Mouse (Mus musculus) cerebellum, postnatal 4 days (tissue): ENCODE results near the gene Olfr869.

Experiments used
- DNase-seq, 2 experiments: peaks; one replicate each; pipeline ENCODE4 v3.0.0; 2022; ENCODE audit warnings: low spot score in 2 of 2, mixed read lengths in 1 of 2

Olfr869 gene

DNA sequence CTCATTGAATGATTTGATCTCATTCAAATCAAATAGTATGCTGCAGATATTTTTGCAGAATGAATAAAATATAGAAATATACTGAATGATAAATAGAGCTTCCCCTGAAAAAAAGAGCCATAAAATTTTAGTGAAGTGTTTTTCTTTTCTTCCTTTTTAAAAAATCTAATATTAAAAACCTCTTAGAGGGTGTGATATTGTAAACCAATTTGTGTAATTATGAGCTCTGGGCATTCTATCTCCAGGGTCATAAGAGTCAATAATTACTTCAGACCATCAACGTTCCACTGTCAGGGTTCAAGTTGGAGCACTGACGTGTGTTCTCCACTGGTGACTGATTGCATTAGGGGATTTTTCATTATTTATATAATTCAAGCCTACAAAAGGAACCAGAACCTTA, at the start of gene Olfr869:
Gene Olfr869 (plus strand): TSS at position 301 of the 400 bp plus-strand sequence.
- no peak for DNase-seq

DNA sequence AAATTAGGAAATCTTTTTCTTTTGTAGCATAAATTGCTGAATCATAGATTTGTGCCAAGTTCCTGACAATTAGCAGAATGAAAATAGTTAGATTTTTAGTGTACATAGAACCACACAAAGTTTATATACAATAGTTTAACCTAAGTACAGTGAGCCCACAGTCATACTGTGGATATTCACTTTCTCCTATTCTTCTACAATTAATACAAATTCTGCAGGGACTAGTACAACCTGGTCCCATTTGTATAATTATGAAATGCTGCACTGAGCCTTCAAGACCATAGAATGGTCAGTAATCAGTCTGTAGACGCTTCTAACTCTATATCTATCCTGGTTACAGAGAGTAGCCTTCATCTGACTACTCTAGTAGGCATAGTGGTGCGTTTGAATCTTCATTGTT, 30.5 kb upstream of the Olfr869 start, which contains the start of gene Olfr868:
Gene Olfr868 (plus strand): TSS at position 301 of the 400 bp plus-strand sequence.
- no peak for DNase-seq

DNA sequence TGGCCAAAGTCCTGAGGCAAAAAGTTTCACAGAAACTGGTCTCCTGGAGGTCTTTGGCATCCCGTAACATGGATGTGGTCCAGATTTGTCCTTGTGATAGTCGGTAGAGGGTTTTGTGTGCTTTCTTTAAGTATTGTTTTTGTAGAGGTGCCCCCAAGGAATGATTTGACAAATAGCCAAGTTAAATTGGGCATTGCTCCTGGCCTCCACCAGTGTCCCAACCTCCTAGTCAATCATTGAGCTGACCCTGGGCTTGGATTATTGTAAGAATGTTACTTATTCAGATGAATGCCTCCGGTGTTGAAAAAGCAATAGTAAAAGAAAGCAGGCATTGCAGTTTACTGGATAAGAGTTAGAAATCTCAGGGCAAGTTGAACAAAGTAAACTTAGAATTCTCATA, 20.9 kb downstream of the Olfr869 start:
- no peak for DNase-seq

DNA sequence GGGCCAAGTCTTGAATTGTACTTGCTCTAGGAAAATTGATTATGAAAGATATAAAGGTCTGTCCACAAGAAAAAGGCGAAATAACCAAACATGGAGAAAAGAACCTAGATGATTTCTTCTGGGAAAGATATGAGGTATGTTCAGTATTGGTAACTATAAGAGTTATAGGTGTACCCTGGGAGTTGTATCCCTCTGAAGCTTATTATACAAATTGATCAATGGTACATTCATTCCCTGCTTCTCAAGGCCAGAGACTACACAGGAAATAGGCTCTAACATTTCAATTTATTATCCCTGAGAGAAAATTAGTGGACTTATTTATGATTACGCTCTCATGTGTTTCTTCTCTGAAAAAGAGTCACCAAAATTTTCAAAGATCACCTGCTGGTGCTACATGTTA, 45.1 kb downstream of the Olfr869 start, which contains the start of gene Olfr870:
Gene Olfr870 (minus strand): TSS at position 101 of the 400 bp plus-strand sequence.
- no peak for DNase-seq

DNA sequence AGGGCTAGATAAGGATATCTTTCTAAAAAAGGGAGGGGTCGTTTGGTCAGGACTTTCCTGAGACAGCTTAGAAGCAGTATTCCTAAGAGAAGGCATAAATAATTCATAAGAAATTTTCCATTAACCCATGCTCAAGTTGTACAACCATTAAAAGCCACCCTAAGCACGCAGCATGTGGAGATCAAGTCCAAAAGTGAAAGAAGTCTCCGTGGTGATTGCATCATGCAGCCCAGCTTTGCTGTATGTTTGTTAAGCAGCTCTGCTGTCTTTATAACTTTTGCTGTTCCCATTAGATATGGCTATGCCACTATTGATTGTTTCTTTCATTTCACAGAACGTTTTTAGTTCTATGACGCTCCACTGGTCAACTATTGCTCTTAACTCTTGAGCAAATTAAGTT, 50.7 kb downstream of the Olfr869 start:
- DNase-seq, result no peak
